Mouse (Mus musculus) forebrain, embryonic 13.5 days (tissue): ENCODE measurements around the gene Nr1d1. TPM values are rescaled to one million over a fixed set of nuclear protein-coding genes. Genes with fewer than 3 reads are reported as not detected.

ENCODE experiments used
- ATAC-seq: fragments of 200-750 bp; cut with Nextera tagmentation; 2 replicates; pipeline ENCODE4 v1.8.0; 2017
- H3K27ac ChIP-seq: fragments of 300-500 bp; sonication (generic); 2 replicates; pipeline ENCODE4 v1.5.1; 2015; ENCODE audit warnings: inconsistent platforms, mild to moderate bottlenecking, moderate library complexity
- H3K27me3 ChIP-seq: fragments of 300-500 bp; sonication (generic); 2 replicates; pipeline ENCODE4 v1.6.1; 2015; ENCODE audit warnings: mild to moderate bottlenecking, inconsistent platforms
- H3K36me3 ChIP-seq: fragments of 300-500 bp; sonication (generic); 2 replicates; pipeline ENCODE4 v1.6.1; 2015; ENCODE audit warnings: mild to moderate bottlenecking, inconsistent platforms; ENCODE audit not compliant: poor library complexity, severe bottlenecking
- H3K4me1 ChIP-seq: fragments of 300-500 bp; sonication (generic); 2 replicates; pipeline ENCODE4 v1.6.1; 2015; ENCODE audit warnings: inconsistent platforms
- H3K4me2 ChIP-seq: fragments of 300-500 bp; sonication (generic); 2 replicates; pipeline ENCODE4 v1.6.1; 2015; ENCODE audit warnings: inconsistent platforms, mild to moderate bottlenecking, moderate library complexity
- H3K4me3 ChIP-seq: fragments of 300-500 bp; sonication (generic); 2 replicates; pipeline ENCODE4 v1.5.1; 2015; ENCODE audit warnings: mild to moderate bottlenecking, inconsistent platforms
- H3K9ac ChIP-seq: fragments of 300-500 bp; sonication (generic); 2 replicates; pipeline ENCODE4 v1.6.1; 2015; ENCODE audit warnings: mild to moderate bottlenecking, inconsistent platforms
- H3K9me3 ChIP-seq: fragments of 300-500 bp; sonication (generic); replicated peaks from 2 replicates; pipeline ENCODE4 v1.6.1; 2016; ENCODE audit warnings: inconsistent platforms
- WGBS: fragments of 180-500 bp; shearing (Covaris S2); methylation state at CpG from one replicate; pipeline ENCODE4 v1.1.7; 2015; 5-methylcytosine and 5-hydroxymethylcytosine counted together
- polyA plus RNA-seq: library from polyadenylated mRNA; unstranded; fragments of >200 nt; fragmentation: Nextera tagmentation; extraction: Ambion mirVana; gene quantifications from 2 replicates; pipeline ENCODE4 v1.2.1, GENCODE M21; 2015

Nr1d1 gene
- polyA plus RNA-seq, 1 experiment from 2014 or later = 2.3 TPM

DNA sequence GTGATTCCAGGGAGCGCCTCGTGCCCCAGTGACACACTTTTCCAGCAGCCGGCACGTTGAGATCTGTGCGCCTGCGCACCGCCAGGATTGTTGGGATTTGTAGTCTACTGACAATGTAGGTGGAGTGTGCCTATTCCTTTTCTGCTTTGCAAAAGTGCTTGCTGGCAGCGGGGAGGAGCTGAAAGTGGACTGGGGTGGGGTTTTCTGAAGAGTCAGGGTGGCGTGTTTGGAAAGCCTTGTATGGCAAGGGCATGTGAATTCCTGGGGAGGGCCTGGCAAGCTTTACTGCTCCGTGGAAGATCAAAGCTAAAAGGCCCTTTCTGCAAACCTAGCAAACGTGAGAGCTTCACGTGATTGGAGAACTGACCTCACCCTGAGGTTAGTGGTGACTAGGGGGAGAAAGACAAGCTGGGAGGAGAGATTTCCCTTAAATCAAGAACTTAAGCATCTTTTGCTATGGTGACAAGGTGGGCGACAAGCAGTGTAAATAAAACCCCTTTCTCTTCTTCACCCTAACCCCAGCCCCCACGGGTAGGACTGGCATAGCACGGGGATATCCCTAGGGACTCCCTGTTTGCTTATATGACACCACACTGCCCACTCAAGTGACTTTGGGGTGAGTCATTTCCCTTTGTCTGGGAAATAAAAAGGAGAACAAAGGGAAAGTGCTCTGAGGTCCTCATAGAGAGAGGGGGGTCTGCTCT is 367 bp upstream of the Nr1d1 start:
- Histone ChIP-seq H3K27ac (peak overlapping the region; percentile 71; the same call in 1 of the 2 replicates), H3K36me3 (peaks cover 12% of the 10 kb centered on the region), H3K4me2 (peak overlapping the region; percentile 80), H3K9ac (peak overlapping the region; percentile 65; the same call in 1 of the 2 replicates), H3K4me1 (peaks cover 50% of the 10 kb centered on the region), H3K27me3 (no peaks in the 10 kb centered on the region), H3K9me3 (no peaks in the 10 kb centered on the region), H3K4me3 (peak overlapping the region; percentile 40)
- peak; percentile 87 for ATAC-seq
- 6% methylated on average over 15 of the region's 15 CpGs for WGBS

DNA sequence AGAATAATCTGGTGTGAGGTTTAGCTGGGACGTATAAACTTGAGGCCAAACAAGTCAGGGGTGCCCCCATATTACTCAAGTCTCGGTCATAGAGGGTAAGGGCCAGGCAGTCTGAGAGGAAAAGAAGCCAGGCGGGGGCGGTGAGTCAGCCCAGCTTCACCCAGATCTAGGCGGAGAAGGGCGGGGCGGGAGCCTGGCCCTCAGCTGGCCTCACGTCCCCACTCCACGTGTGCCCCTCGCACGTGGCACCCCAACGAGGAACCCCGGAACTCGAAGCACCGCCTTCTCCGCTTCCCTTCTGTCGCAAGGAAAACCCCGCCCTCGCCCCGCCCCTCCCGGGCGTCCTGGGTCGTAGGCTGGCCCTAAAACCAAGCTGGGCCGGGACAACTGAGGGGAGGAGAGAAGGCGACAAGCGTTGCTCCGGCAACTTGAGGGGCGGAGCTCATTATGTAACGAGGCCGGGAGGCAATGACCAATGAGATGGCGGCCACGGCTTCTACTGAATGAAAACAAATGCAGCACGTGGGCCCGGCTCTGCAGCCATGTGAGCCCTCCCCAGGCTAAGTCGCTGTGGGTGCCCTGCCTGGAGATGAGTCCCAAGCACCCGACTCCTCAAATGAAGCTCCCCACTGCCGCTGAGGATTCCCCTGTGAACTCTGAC is 1.4 kb downstream of the Nr1d1 start:
- Histone ChIP-seq H3K4me3 (peak overlapping the region; percentile 40), H3K4me1 (peaks cover 61% of the 10 kb centered on the region), H3K36me3 (peaks cover 30% of the 10 kb centered on the region), H3K9ac (peak overlapping the region; percentile 65; the same call in 1 of the 2 replicates), H3K27ac (peak overlapping the region; percentile 36; the same call in 1 of the 2 replicates), H3K27me3 (no peaks in the 10 kb centered on the region), H3K9me3 (no peaks in the 10 kb centered on the region), H3K4me2 (peak overlapping the region; percentile 80)
- peak; percentile 83 for ATAC-seq
- 2% methylated on average over 37 of the region's 37 CpGs for WGBS

DNA sequence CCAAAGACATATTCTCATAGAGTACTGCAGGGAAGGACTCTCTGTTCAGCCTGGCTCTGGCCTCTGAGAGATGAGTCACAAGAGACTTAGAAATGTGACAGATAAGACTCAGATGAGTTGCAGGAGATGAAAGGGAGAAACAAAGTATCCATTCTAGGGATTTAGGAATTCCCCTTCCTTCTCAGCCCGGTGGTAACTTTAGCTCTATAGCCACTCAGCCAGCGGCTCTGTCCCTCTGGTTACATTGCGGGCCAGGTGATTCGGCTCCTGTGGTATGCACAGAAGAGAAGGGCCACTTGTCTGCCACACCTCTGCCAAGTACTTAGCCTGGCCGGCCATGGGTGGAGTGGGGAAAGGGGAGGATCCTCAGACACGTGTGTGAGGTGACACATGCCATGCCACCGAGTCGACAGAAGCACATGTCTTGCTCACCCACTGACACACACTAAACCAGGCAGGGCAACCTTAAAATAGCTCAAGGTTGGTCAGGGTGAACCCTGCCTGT is 2.4 kb downstream of the Nr1d1 start:
- Histone ChIP-seq H3K9me3 (no peaks in the 10 kb centered on the region), H3K4me3 (no peak overlapping the region), H3K9ac (no peak overlapping the region), H3K4me2 (peak overlapping the region; percentile 80; the same call in 1 of the 2 replicates), H3K27ac (no peak overlapping the region), H3K27me3 (no peaks in the 10 kb centered on the region), H3K4me1 (peaks cover 72% of the 10 kb centered on the region), H3K36me3 (peaks cover 37% of the 10 kb centered on the region)
- 87% methylated on average over 8 of the region's 8 CpGs for whole genome bisulfite sequencing
- ATAC-seq = no peak

DNA sequence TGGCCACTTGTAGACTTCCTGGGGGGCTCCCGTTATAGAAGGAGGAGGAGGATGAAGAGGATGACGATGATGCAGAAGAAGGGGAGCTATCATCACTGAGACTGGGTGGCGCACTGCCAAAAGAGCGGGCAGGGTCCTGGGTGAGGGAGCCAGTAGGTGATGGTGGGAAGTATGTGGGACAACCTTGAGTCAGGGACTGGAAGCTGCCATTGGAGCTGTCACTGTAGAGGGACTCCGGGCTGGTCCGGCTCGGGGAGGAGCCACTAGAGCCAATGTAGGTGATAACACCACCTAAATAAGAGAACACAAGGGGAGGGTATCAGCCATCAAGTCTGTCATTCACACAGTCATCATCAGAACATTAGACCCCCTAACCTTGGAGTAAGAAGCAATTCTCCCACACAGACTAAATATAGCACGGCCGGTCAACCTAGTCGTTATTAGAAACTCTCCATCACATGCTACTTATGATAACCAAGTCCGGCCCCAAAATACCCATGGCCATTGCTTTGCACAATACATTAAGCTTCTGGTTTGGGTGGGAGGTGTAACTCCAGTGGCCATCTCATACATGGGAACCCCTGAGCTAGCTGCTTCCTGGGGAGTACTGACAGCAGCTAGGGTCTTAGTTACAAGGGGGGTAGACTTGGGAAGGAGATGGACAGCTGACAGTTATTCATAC is 3.1 kb downstream of the Nr1d1 start:
- peaks cover 75% of the 10 kb centered on the region for H3K4me1 ChIP-seq

DNA sequence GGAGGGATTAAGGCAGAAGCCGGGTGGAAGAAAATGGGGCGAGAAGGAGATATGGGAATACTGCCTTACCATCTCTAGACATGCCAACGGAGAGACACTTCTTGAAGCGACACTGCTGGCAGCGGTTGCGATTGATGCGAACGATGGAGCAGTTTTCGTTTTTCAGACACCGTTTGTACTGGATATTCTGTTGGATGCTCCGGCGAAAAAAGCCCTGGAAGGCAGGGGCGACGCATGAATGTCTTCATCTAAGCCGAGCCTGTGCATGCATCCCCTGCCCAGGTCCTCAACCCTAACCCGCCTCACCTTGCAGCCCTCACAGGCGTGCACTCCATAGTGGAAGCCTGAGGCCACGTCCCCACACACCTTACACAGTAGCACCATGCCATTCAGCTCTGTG is 4.0 kb downstream of the Nr1d1 start:
- H3K4me1 ChIP-seq = peaks cover 75% of the 10 kb centered on the region
- H3K36me3 ChIP-seq = peaks cover 37% of the 10 kb centered on the region
- no peak overlapping the region for H3K4me3 ChIP-seq
- H3K27me3 ChIP-seq = no peaks in the 10 kb centered on the region
- ATAC-seq = no peak
- no peak overlapping the region for H3K27ac ChIP-seq
- H3K9ac ChIP-seq = no peak overlapping the region
- H3K9me3 ChIP-seq = no peaks in the 10 kb centered on the region
- 94% methylated on average over 18 of the region's 18 CpGs for WGBS
- H3K4me2 ChIP-seq = no peak overlapping the region

More for the DNA sequence above, 3.1 kb downstream of the Nr1d1 start:
- H3K4me2 ChIP-seq = no peak overlapping the region
- no peak overlapping the region for H3K27ac ChIP-seq
- 92% methylated on average over 11 of the region's 11 CpGs for WGBS
- H3K36me3 ChIP-seq = peaks cover 37% of the 10 kb centered on the region
- no peak overlapping the region for H3K9ac ChIP-seq
- H3K27me3 ChIP-seq = no peaks in the 10 kb centered on the region
- H3K4me3 ChIP-seq = no peak overlapping the region
- no peak for ATAC-seq
- H3K9me3 ChIP-seq = no peaks in the 10 kb centered on the region

DNA sequence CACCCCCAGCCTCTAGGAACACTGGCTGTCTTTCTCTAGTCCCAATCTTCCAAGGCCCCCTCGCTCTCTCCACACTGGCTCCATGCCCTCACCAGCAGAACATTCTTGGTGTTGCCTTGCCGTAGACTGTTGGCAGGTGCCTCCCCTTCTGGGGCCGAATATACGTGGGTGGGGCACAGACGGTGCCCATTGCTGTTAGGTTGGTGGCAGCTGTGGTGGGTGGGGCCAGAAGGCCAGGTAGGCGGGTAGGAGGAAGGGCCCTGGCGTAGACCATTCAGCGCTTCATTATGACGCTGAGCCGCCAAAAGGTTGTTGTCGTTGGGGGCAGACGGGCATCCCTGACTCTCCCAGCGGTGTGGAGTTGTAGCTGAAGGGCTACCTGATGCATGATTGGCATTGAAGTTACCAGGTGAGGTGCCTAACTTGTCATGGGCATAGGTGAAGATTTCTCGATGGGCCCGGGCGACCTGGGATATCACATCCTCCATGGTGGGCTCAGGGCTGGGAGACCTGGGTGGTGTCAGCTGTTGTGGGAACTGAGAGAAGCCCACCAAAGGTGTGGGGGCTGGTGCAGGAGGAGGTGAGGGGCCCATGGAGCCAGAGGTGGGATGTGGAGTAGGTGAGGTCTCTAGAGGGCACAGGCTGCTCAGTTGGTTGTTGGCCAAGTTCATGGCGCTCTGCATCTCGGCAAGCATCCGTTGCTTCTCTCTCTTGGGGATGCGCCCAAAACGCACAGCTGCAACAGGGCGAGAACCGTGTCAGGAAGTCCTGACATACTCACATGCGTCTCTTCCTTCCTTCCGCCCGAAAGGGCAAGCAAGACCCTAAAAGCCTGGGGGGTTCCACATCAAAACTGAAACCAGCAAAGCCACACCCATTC is 4.8 kb downstream of the Nr1d1 start:
- no peaks in the 10 kb centered on the region for H3K9me3 ChIP-seq
- H3K27me3 ChIP-seq = no peaks in the 10 kb centered on the region
- H3K4me1 ChIP-seq = peaks cover 75% of the 10 kb centered on the region
- no peak overlapping the region for H3K9ac ChIP-seq
- no peak overlapping the region for H3K4me2 ChIP-seq
- WGBS = 93% methylated on average over 26 of the region's 26 CpGs
- no peak for ATAC-seq
- H3K27ac ChIP-seq = no peak overlapping the region
- H3K4me3 ChIP-seq = no peak overlapping the region
- peaks cover 44% of the 10 kb centered on the region for H3K36me3 ChIP-seq

DNA sequence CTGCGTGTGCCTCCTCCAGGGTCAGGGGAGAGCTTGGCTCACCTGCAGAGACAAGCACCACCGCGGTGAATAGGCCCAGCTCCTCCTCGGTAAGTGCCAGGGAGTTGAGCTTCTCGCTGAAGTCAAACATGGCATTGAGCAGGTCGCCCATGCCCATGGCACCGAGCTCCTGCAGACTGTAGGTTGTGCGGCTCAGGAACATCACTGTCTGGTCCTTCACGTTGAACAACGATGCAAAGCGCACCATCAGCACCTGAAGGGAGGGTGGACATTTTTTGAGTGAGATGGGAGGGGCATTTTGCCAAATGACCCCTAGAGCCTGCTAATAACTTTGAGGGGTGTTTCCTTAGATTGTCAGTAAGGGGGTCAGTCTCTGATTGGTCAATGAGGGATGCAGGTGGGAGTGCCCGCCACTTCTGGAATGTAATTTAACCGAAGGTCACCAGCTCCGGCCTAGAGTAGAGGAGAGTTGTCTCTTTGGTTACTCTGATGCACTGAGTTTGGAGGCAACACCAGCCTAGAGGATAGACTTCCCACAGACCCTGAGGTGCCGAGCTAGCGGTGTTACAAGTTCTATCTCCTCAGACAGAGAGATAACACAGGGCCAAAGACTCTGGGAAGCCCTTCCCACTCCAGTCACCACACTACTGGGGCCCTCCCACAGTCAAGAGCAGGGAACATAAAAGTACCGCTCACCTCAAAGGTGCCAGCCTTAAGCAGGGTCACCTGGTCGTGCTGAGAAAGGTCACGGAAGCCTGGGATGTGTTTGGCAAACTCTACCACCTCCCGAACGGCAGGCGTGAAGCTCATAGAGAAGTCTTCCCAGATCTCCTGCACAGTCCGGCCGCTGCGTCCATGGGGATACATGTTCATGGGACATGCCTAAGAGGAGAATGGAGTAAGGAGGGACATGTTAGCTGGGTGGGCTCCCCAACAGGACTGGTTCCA is 5.9 kb downstream of the Nr1d1 start:
- Histone ChIP-seq H3K36me3 (peaks cover 54% of the 10 kb centered on the region), H3K27me3 (no peaks in the 10 kb centered on the region), H3K4me1 (peaks cover 71% of the 10 kb centered on the region), H3K4me3 (no peak overlapping the region), H3K9me3 (no peaks in the 10 kb centered on the region), H3K27ac (peak overlapping the region; percentile 88), H3K9ac (no peak overlapping the region; the same call in 1 of the 2 replicates), H3K4me2 (peak overlapping the region; percentile 53)
- ATAC-seq = no peak
- 88% methylated on average over 25 of the region's 25 CpGs for WGBS

DNA sequence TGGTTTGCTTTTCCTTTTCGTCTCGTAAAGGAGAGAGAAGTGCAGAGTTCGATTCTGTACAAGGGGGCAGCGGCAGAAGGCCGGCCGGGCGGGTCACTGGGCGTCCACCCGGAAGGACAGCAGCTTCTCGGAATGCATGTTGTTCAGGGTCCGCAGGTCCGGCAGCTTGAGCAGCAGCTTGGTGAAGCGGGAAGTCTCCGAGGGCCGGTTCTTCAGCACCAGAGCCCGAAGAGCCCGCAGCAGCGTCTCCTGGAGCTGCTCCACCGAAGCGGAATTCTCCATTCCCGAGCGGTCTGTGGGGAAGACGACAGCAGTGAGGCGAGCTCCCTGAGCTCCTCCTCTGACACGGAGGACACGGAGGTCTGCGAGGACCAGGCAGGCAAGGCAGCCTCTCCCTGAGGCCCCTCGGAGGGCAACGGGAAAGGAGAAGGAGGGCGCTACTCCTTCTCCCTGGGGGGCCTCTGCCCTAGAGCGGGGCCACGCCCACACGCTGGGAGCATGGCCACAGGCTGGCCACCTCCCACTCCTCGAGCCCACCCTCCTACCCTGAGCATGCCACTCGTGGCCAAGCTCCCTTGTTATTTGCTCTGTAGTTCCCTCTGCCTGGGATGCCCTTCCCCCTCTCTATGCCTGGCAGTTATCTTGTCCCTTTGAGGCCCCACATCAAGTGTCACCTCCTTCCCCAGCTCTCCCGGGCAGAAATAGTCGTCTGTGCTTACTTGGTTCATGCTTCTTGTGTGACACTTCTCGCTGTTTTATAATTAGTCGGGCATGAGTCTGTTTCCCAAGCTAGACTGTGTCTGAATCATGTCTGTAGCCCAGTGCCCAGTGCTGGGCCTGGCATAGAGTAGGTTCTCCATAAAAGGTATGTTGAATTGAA is 6.8 kb downstream of the Nr1d1 start:
- 26% methylated on average over 38 of the region's 39 CpGs for WGBS
- peaks cover 62% of the 10 kb centered on the region for H3K4me1 ChIP-seq
- peaks cover 64% of the 10 kb centered on the region for H3K36me3 ChIP-seq
- no peak for ATAC-seq
- peak overlapping the region; percentile 58 for H3K9ac ChIP-seq
- peak overlapping the region; percentile 25 for H3K4me3 ChIP-seq
- H3K27ac ChIP-seq = peak overlapping the region; percentile 88
- no peaks in the 10 kb centered on the region for H3K27me3 ChIP-seq
- peak overlapping the region; percentile 53 for H3K4me2 ChIP-seq
- no peaks in the 10 kb centered on the region for H3K9me3 ChIP-seq

DNA sequence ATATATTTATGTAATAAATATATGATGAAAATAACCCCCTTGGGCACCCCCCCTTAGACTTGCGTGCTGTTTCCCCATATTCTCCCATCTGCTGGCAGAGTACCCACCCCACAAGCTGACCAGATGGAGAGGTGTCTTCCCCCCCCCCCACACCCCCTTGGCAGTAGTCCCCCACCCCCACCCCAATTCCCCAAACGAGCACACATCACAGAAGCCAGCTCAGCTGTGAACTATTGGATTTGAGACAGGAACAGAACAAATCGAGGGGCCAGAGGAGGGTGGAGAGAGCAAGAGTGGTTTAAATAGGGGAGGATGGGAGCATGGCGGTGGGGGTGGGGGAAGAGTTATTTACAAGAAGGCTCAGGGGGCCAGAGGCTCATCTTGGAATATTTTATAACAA is 7.4 kb downstream of the Nr1d1 start:
- peaks cover 70% of the 10 kb centered on the region for H3K36me3 ChIP-seq
- peak overlapping the region; percentile 58 for H3K9ac ChIP-seq
- peak overlapping the region; percentile 25 for H3K4me3 ChIP-seq
- H3K27ac ChIP-seq = peak overlapping the region; percentile 88
- peaks cover 56% of the 10 kb centered on the region for H3K4me1 ChIP-seq
- no peaks in the 10 kb centered on the region for H3K9me3 ChIP-seq
- peak overlapping the region; percentile 53 for H3K4me2 ChIP-seq
- peak; percentile 14; the same call in 1 of the 2 replicates for ATAC-seq
- WGBS = 17% methylated on average over 4 of the region's 4 CpGs
- no peaks in the 10 kb centered on the region for H3K27me3 ChIP-seq

DNA sequence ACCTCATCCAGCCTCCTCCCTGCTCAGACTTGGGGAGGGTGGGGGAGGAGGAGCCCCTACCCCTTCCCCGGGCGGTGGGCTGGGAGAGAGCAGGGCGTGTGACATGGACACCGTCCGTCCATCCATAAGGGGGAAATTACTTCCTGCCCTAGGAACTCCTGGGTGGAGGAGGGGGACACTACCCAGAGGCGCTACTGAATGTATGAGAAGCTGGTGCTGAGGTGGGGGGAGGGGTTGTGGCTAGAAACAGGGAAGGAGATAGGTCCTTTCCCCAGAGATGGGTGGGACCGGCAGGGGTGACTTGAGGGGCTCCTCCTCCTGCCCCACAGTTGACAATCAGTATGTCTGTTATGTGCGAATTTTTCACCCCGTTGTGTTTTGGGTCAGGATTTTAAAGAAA is 7.9 kb downstream of the Nr1d1 start:
- peak overlapping the region; percentile 53 for H3K4me2 ChIP-seq
- H3K36me3 ChIP-seq = peaks cover 74% of the 10 kb centered on the region
- peaks cover 54% of the 10 kb centered on the region for H3K4me1 ChIP-seq
- no peaks in the 10 kb centered on the region for H3K9me3 ChIP-seq
- H3K4me3 ChIP-seq = no peak overlapping the region
- H3K27me3 ChIP-seq = no peaks in the 10 kb centered on the region
- H3K9ac ChIP-seq = peak overlapping the region; percentile 10; the same call in 1 of the 2 replicates
- ATAC-seq = peak; percentile 67
- WGBS = 19% methylated on average over 9 of the region's 9 CpGs
- peak overlapping the region; percentile 88 for H3K27ac ChIP-seq
